Mouse (Mus musculus) cerebellum, adult 9-10 months (tissue): ENCODE results near the gene Fezf2.
A peak's percentile ranks its signal among the peaks of the same experiment; 100 is the strongest.

Source experiments
- DNase-seq: peaks from one replicate; pipeline ENCODE4 v3.0.0; 2022

The Fezf2 gene

GRCm38 (mm10) chr14:12348089-12348488 lies at the start of gene Fezf2:
Gene Fezf2 (minus strand): TSS chr14:12348189.
- DNase-seq: no peak

GRCm38 (mm10) chr14:12397561-12397960 lies 49.6 kb upstream of the Fezf2 start:
- no peak for DNase-seq

GRCm38 (mm10) chr14:12394318-12394717 lies 46.3 kb upstream of the Fezf2 start:
- no peak for DNase-seq

- peak; percentile 68 for DNase-seq
Measured at GRCm38 (mm10) chr14:12393271-12393861, 45.4 kb upstream of the Fezf2 start.

GRCm38 (mm10) chr14:12391167-12391566 lies 43.2 kb upstream of the Fezf2 start:
- DNase-seq: no peak

- peak; percentile 86 for DNase-seq
Measured at GRCm38 (mm10) chr14:12388806-12389436, 40.9 kb upstream of the Fezf2 start.

DNA sequence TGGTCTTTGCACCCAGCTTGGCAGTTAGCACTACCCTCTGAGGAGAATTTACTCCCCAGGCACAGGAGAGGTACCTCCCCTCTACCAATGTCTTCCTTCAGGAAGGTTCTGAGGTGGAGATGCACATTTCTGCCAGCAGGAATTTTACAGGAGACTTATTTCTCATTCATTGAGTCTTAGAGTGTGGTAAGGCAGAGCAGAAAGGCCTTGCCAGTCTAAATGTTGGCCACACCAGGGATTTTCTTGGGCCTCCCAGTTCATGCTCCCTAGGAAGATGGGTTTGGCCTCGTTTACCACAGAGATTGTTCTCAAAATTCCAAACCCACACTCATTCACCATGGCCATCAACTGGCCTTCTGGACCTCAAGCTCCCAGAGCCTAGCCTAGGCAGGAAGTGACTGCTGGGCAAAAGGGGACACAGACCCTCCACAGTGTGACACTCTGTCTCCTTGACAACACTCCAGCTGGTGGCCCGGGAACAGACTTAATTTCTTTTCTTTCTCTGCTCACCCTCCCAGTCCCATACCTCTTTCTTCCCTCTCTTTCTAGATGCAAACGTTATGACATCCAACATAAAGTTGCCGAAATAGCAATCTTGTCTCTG lies 40.3 kb upstream of the Fezf2 start:
- no peak for DNase-seq

DNA sequence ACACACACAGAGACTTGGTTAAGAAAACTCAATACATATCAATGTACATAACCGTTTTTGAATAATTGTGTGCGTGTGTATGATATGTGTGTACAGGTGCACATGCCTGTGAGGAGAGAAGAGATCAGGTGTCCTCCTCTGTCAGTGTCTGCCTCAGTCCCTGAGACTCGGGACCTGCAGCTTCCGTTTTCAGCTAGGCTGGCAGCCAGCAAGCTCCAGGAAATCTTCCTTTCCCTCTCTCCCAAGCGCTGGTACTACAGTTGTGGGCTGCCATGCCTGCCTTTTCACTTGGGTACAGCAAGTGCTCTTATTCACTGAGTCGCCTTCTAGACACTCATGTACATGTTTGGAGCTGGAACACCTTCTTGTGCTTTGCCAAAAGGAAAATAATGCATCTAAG lies 39.2 kb upstream of the Fezf2 start:
- no peak for DNase-seq

GRCm38 (mm10) chr14:12377883-12378282 lies 29.9 kb upstream of the Fezf2 start:
- no peak for DNase-seq

DNA sequence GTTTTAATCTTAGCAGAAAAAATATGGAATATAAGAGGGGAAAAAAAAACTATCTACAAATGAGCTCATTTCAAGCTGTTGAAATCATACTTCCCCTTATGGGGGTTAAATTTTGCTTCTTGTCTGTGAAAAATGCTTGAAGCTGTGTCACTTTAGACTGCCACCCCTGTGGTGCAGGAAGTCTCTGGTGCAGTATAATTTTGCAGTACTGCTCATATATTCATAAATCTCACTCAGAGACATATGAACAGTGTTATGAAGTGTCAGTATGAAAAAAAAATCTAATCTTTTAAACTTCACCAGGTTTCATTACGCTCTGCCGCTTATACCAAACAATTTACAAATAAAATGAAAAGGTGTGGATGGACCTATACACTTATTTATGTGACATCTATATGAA lies 29.3 kb upstream of the Fezf2 start:
- no peak for DNase-seq

- no peak for DNase-seq
Measured at GRCm38 (mm10) chr14:12375451-12375850, 27.5 kb upstream of the Fezf2 start.

GRCm38 (mm10) chr14:12350271-12350916 lies 2.4 kb upstream of the Fezf2 start:
- no peak for DNase-seq

DNA sequence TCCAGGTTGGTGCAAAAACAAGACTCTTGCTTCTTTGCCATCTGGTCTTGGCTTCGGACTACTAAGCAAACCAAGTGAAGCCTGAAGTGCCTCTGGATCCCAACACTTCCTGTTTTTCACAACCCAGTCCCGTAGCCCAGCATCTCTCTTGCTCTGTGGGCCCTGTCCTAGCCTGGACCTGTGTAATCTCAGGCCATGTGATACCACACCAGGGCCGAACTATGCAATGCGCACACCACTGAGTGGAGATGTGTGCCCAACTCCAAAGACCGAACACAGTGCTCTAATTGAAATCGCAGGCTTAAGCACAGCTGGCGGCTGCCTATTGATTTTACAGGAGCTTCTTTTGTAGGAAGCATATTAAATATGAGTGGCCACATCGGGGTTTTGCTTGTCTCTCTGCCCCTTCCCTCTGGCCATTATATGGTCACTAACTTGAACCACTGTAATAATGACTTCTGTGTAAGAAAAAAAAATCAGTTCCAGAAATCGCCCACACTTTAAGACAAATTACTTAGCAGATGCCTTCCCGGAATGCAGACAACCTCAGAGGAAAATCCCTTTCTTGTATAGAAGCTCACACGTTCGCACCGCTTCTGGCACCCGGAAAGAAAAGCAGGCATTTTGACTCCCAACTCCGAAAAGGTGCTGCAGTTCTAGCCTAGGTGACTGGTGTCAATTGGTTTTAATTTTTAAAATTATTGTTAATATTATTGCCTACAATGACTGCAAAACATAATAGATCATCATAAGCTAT lies 1.5 kb upstream of the Fezf2 start:
- no peak for DNase-seq

DNA sequence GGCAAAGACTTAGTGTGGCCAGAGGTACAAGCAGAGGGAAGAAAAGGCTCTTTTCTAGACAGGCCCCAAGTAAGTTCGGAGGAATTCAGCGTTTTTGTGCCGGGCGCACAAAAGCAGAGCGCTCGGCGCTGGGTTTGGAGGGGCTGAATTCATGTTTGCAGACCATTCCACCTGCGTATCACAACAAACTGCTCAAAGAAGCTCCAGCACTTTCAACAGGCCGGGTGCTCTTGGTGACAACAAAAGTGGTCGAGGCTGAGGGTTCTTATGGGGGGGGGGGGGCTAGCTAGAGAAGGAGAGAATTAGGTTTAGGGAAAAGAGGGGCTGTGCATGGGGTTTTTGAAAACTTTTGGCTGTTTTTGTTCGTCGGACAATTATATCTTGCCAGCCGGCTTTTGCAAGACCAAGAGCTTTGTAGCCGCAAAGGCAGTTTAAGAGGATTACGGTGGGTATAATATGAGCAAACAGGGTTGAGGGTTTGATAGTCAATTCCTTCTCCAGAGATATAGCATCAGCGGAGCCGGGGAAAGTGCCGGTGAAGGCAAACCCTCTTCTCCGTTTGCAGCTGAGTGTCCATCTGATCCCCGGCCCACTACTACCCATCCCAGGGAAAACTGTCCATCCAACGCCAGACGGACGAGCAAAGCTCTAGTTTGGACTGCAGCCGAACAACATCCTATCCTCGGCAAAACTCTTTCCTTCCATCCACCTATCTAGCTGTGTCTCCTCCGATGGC lies 956 bp downstream of the Fezf2 start:
- DNase-seq: no peak

- no peak for DNase-seq
Measured at GRCm38 (mm10) chr14:12346011-12346864, 1.8 kb downstream of the Fezf2 start.

DNA sequence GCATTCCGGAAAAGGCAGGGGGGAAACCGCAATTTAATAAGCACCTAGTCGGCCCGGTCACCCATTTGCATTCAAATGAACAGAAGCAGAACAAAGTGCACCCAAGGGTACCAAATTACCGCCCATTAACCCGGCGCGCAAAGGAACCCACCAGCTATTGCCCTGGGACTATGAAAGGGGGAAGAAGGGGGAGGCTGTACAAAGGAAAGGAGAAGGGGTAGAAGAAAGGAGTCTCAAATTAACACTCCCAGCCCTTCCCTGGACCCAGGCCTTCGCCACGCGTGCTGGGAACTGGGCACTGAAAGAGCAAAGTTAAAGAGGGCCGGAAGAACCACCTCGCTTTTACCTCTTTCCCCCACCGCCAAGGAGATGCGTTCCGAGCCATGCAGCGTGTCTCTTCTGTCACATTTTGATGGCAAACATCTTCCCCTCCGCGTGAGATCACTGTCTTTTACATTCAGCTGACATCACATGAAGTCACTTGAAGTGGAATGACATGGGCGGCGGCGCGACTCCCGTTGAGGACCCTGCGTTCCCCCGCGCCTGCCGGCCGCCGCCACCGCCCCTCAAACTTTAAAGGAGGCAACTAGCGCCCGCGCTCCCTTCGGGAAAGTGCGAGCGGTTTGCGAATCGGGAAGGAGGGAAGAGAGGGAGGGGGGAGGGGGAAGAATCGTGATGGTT lies 2.6 kb downstream of the Fezf2 start:
- no peak for DNase-seq

GRCm38 (mm10) chr14:12344746-12345240 lies 3.2 kb downstream of the Fezf2 start:
- DNase-seq: no peak

- no peak for DNase-seq
Measured at GRCm38 (mm10) chr14:12344061-12344745, 3.8 kb downstream of the Fezf2 start.

- DNase-seq: no peak
Measured at GRCm38 (mm10) chr14:12343451-12343941, 4.5 kb downstream of the Fezf2 start.
